Mouse (Mus musculus) liver, embryonic 12.5 days (tissue): ENCODE measurements around the gene Baiap2l2. TPM values are rescaled to one million over a fixed set of nuclear protein-coding genes. Genes with fewer than 3 reads are reported as not detected.
A peak's percentile ranks its signal among the peaks of the same experiment; 100 is the strongest.

ENCODE experiments used
- ATAC-seq: fragments of 200-750 bp; cut with Nextera tagmentation; 2 replicates; pipeline ENCODE4 v1.8.0; 2017; ENCODE audit warnings: moderate number of reproducible peaks, mild to moderate bottlenecking, moderate library complexity
- H3K27ac ChIP-seq: fragments of 300-500 bp; sonication (generic); 2 replicates; pipeline ENCODE4 v1.5.1; 2016; ENCODE audit warnings: mild to moderate bottlenecking
- H3K27me3 ChIP-seq: fragments of 300-500 bp; sonication (generic); replicated peaks from 2 replicates; pipeline ENCODE4 v1.6.1; 2016; ENCODE audit warnings: mild to moderate bottlenecking, moderate library complexity
- H3K36me3 ChIP-seq: fragments of 300-500 bp; sonication (generic); 2 replicates; pipeline ENCODE4 v1.6.1; 2016; ENCODE audit warnings: mild to moderate bottlenecking, moderate library complexity
- H3K4me1 ChIP-seq: fragments of 300-500 bp; sonication (generic); 2 replicates; pipeline ENCODE4 v1.6.1; 2016
- H3K4me2 ChIP-seq: fragments of 300-500 bp; sonication (generic); 2 replicates; pipeline ENCODE4 v1.6.1; 2016; ENCODE audit warnings: mild to moderate bottlenecking, moderate library complexity
- H3K4me3 ChIP-seq: fragments of 300-500 bp; sonication (generic); 2 replicates; pipeline ENCODE4 v1.5.1; 2016; ENCODE audit warnings: mild to moderate bottlenecking, moderate library complexity
- H3K9ac ChIP-seq: fragments of 300-500 bp; sonication (generic); 2 replicates; pipeline ENCODE4 v1.6.1; 2016; ENCODE audit warnings: mild to moderate bottlenecking, moderate library complexity
- H3K9me3 ChIP-seq: fragments of 300-500 bp; sonication (generic); replicated peaks from 2 replicates; pipeline ENCODE4 v1.6.1; 2016; ENCODE audit warnings: mild to moderate bottlenecking, moderate library complexity
- WGBS: fragments of 180-500 bp; shearing (Covaris S2); methylation state at CpG from one replicate; pipeline ENCODE4 v1.1.7; 2016; ENCODE audit not compliant: insufficient replicate concordance; 5-methylcytosine and 5-hydroxymethylcytosine counted together
- polyA plus RNA-seq: library from polyadenylated mRNA; unstranded; fragments of >200 nt; fragmentation: Nextera tagmentation; extraction: Ambion mirVana; gene quantifications from 2 replicates; pipeline ENCODE4 v1.2.1, GENCODE M21; 2016

Gene Baiap2l2
- polyA plus RNA-seq, 1 experiment from 2014 or later: 1.2 TPM

GRCm38 (mm10) chr15:79271124-79271746 is 14.1 kb downstream of the Baiap2l2 start:
- peak overlapping the region; percentile 47 for H3K4me3 ChIP-seq
- H3K36me3 ChIP-seq: no peaks in the 10 kb centered on the region
- H3K27me3 ChIP-seq: peaks cover 58% of the 10 kb centered on the region
- peak overlapping the region; percentile 76 for H3K4me2 ChIP-seq
- H3K9ac ChIP-seq: peak overlapping the region; percentile 52; the same call in 1 of the 2 replicates
- H3K27ac ChIP-seq: no peak overlapping the region
- peaks cover 16% of the 10 kb centered on the region for H3K4me1 ChIP-seq
- no peaks in the 10 kb centered on the region for H3K9me3 ChIP-seq
- ATAC-seq: no peak
- 17% methylated on average over 17 of the region's 17 CpGs for WGBS

DNA sequence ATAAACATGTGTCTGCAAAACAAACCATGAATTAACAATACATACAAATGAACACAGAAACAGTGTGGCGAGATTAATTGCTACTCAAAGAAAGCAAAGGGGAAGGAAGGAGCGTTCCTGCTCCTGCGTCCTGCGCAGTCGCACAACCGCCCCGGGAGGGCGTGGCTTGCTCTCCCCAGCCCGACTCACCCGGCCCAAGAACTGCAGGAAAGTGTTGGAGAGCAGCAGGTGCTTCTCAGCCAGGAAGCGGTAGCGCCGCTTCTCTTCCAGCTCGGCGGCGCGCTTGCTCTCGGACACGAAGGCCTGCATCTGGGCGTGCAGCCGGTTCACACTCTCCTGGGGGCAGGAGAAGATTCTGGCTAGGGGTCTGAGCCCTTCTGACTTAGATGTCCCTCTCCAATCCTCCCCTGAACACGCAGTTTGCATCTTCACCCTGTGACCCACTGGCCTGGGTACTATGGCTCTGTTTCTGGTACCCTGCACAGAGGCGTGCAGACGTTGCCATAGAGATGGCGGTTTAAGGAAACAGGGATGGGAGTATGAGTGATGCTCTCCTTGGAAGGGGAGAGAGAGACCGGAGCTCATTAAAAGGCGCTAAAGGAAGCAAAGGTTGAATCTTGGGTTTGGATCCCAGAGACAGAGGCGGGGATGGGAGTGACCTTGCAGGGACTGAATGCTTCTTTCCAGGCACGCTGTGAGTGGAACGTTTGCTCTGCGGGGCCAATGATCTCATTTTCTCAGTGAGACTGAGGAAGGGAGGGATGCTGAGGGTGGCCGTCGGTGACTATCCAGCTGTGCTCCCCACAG is 14.8 kb downstream of the Baiap2l2 start:
- H3K9ac ChIP-seq: peak overlapping the region; percentile 52; the same call in 1 of the 2 replicates
- H3K27ac ChIP-seq: no peak overlapping the region
- WGBS: 3% methylated on average over 33 of the region's 33 CpGs
- H3K4me1 ChIP-seq: peaks cover 16% of the 10 kb centered on the region
- H3K36me3 ChIP-seq: no peaks in the 10 kb centered on the region
- H3K4me3 ChIP-seq: peak overlapping the region; percentile 47
- peaks cover 65% of the 10 kb centered on the region for H3K27me3 ChIP-seq
- peak; percentile 60; the same call in 1 of the 2 replicates for ATAC-seq
- no peaks in the 10 kb centered on the region for H3K9me3 ChIP-seq
- H3K4me2 ChIP-seq: peak overlapping the region; percentile 76

- Histone ChIP-seq H3K9ac (no peak overlapping the region), H3K27ac (no peak overlapping the region), H3K4me3 (no peak overlapping the region), H3K4me2 (no peak overlapping the region), H3K9me3 (peaks cover 3% of the 10 kb centered on the region; the same call in 1 of the 2 replicates), H3K4me1 (peaks cover 16% of the 10 kb centered on the region), H3K27me3 (peaks cover 82% of the 10 kb centered on the region), H3K36me3 (no peaks in the 10 kb centered on the region)
- 14% methylated on average over 1 of the region's 1 CpGs for WGBS
- ATAC-seq: no peak
Measured at GRCm38 (mm10) chr15:79268521-79268920, 16.8 kb downstream of the Baiap2l2 start.

- H3K4me2 ChIP-seq: no peak overlapping the region
- H3K4me3 ChIP-seq: no peak overlapping the region
- peaks cover 19% of the 10 kb centered on the region for H3K4me1 ChIP-seq
- no peak overlapping the region for H3K9ac ChIP-seq
- peaks cover 3% of the 10 kb centered on the region; the same call in 1 of the 2 replicates for H3K9me3 ChIP-seq
- WGBS: 51% methylated on average over 4 of the region's 4 CpGs
- H3K27ac ChIP-seq: no peak overlapping the region
- no peaks in the 10 kb centered on the region for H3K36me3 ChIP-seq
- peaks cover 87% of the 10 kb centered on the region for H3K27me3 ChIP-seq
- ATAC-seq: no peak
Measured at GRCm38 (mm10) chr15:79265384-79265783, 20.0 kb downstream of the Baiap2l2 start.

- Histone ChIP-seq H3K9me3 (peaks cover 3% of the 10 kb centered on the region; the same call in 1 of the 2 replicates), H3K27ac (no peak overlapping the region), H3K4me2 (no peak overlapping the region), H3K4me1 (peaks cover 14% of the 10 kb centered on the region), H3K27me3 (peaks cover 96% of the 10 kb centered on the region), H3K4me3 (no peak overlapping the region), H3K9ac (no peak overlapping the region), H3K36me3 (no peaks in the 10 kb centered on the region)
- no peak for ATAC-seq
- WGBS: 86% methylated on average over 6 of the region's 6 CpGs
Measured at GRCm38 (mm10) chr15:79263726-79264125, 21.6 kb downstream of the Baiap2l2 start.

DNA sequence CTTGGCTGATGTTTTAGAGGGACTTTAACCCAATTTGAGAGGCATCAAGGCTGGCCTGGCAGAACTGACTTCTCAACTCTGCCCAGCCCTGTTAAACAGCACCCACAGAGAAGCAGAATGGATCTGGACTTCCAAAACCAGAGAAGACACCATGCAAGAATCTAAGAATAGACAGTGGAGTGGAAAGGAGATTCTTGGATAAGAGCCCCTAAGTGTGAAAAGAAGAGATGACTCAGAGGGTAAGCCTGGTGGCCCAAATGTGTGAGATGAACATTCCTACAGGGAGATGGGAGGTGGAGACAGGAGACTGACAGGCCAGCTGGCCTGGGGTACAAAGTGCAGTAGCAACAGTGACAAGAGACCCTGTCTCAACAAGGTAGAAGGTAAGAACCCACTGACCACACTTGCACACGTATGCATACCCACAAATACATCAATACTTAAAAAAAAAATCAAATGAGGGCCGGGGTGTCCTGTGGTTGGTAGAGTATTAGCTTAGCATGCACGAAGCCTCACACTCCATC is 22.5 kb downstream of the Baiap2l2 start:
- ATAC-seq: no peak
- Histone ChIP-seq H3K27ac (no peak overlapping the region), H3K9ac (no peak overlapping the region), H3K4me2 (no peak overlapping the region), H3K27me3 (peaks cover 96% of the 10 kb centered on the region), H3K4me3 (no peak overlapping the region), H3K36me3 (no peaks in the 10 kb centered on the region), H3K9me3 (peaks cover 3% of the 10 kb centered on the region; the same call in 1 of the 2 replicates), H3K4me1 (peaks cover 14% of the 10 kb centered on the region)
- 69% methylated on average over 3 of the region's 3 CpGs for WGBS

- Histone ChIP-seq H3K36me3 (no peaks in the 10 kb centered on the region), H3K4me3 (no peak overlapping the region), H3K9me3 (peaks cover 3% of the 10 kb centered on the region; the same call in 1 of the 2 replicates), H3K4me1 (peaks cover 14% of the 10 kb centered on the region), H3K27ac (no peak overlapping the region), H3K4me2 (no peak overlapping the region), H3K9ac (no peak overlapping the region), H3K27me3 (peaks cover 95% of the 10 kb centered on the region)
- ATAC-seq: no peak
- 19% methylated on average over 13 of the region's 13 CpGs for WGBS
Measured at GRCm38 (mm10) chr15:79262375-79262774, 23.0 kb downstream of the Baiap2l2 start.

DNA sequence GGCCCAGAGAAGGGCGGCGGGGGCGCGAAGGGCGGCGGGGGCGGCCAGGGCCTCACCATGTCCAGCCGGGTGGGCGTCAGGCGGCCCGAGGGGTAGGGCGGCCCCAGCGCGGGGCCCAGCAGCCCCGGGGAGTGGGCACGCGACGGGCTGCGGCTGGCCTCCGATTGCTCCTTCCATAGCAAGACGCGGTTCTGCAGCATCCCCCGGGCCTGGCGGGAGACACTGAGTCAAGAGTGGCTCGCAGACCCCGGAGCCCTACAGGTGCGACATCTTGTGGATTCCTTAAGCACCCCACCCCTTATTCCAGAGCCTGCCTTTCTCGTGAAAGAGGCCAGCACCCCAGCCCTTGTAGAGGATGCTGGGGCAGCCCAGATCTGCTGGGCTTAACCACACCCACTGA is 23.6 kb downstream of the Baiap2l2 start:
- Histone ChIP-seq H3K9me3 (peaks cover 3% of the 10 kb centered on the region; the same call in 1 of the 2 replicates), H3K27ac (no peak overlapping the region), H3K27me3 (peaks cover 95% of the 10 kb centered on the region), H3K4me2 (peak overlapping the region; percentile 81), H3K9ac (no peak overlapping the region), H3K4me1 (peaks cover 14% of the 10 kb centered on the region), H3K36me3 (no peaks in the 10 kb centered on the region), H3K4me3 (peak overlapping the region; percentile 55)
- 1% methylated on average over 25 of the region's 28 CpGs for WGBS
- no peak for ATAC-seq

DNA sequence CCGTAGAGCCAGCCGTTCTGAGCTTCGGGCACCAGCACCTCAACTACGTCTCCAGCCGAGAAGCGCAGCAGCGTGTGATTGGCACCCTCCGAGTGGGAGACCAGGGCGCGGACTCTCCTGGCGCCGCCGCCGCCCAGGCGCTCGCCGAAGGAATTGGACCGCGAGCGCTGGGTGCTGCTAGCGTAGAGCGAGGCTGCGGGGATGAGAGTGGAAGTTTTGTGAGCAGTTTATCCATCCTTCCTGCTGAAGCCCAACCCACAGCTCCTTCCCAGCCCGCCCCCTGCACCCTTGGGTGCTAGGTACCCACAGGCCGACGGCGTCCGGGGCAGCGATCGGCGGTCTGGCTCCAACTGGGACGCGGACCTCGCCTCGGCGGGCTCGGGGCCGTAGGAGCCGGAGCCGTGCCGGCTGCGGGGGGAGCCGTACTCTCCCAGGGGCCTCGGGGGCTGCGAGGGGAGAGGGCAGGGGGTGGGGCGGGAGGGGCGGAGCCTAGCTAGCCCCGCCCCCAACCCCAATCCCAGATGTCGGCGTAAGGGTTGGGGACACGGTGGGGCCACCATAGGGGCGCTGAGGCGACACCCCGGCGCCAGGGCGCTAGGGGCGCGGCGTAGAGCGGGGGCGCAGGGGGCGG is 24.1 kb downstream of the Baiap2l2 start:
- H3K4me2 ChIP-seq: peak overlapping the region; percentile 81
- peak overlapping the region; percentile 8; the same call in 1 of the 2 replicates for H3K9ac ChIP-seq
- ATAC-seq: no peak
- H3K4me3 ChIP-seq: peak overlapping the region; percentile 55
- WGBS: 3% methylated on average over 60 of the region's 62 CpGs
- H3K27me3 ChIP-seq: peaks cover 89% of the 10 kb centered on the region
- no peak overlapping the region for H3K27ac ChIP-seq
- peaks cover 3% of the 10 kb centered on the region; the same call in 1 of the 2 replicates for H3K9me3 ChIP-seq
- H3K36me3 ChIP-seq: no peaks in the 10 kb centered on the region
- peaks cover 14% of the 10 kb centered on the region for H3K4me1 ChIP-seq

GRCm38 (mm10) chr15:79258521-79258920 is 26.8 kb downstream of the Baiap2l2 start:
- Histone ChIP-seq H3K4me2 (no peak overlapping the region), H3K9ac (no peak overlapping the region), H3K4me1 (peaks cover 14% of the 10 kb centered on the region), H3K9me3 (no peaks in the 10 kb centered on the region), H3K27me3 (peaks cover 86% of the 10 kb centered on the region), H3K27ac (no peak overlapping the region), H3K36me3 (no peaks in the 10 kb centered on the region), H3K4me3 (no peak overlapping the region)
- WGBS: 25% methylated on average over 17 of the region's 17 CpGs
- no peak for ATAC-seq

- Histone ChIP-seq H3K36me3 (no peaks in the 10 kb centered on the region), H3K4me3 (no peak within 1 kb of the TSS), H3K4me2 (no peak within 1 kb of the TSS), H3K9ac (no peak within 1 kb of the TSS), H3K27ac (no peak within 1 kb of the TSS), H3K27me3 (peaks cover 84% of the 10 kb centered on the region), H3K9me3 (no peaks in the 10 kb centered on the region), H3K4me1 (0 out of 2 replicates have a peak, but pooled peaks cover 5% of the 10 kb centered on the region)
- no peak for ATAC-seq
- WGBS: 21% methylated on average over 3 of the region's 3 CpGs
Measured at GRCm38 (mm10) chr15:79254661-79255060, 30.7 kb downstream of the Baiap2l2 start, which contains the start of gene Slc16a8. TSS of gene Slc16a8 (minus strand) at chr15:79254761.
